Mouse (Mus musculus) hindbrain, embryonic 15.5 days (tissue): Measurements from ENCODE around the gene Fto. TPM values are rescaled to one million over a fixed set of nuclear protein-coding genes. Genes with fewer than 3 reads are reported as not detected.

Experiments
- ATAC-seq: fragments of 200-750 bp; cut with Nextera tagmentation; 2 replicates; pipeline ENCODE4 v1.8.0; 2017; ENCODE audit warnings: low read depth, moderate number of reproducible peaks, moderate TSS enrichment; ENCODE audit not compliant: low FRiP score
- H3K27ac ChIP-seq: fragments of 300-500 bp; sonication (generic); replicated peaks from 2 replicates; pipeline ENCODE4 v1.5.1; 2015; ENCODE audit warnings: mild to moderate bottlenecking, inconsistent platforms
- H3K27me3 ChIP-seq: fragments of 300-500 bp; sonication (generic); 2 replicates; pipeline ENCODE4 v1.6.1; 2015; ENCODE audit warnings: control low read depth, inconsistent platforms
- H3K36me3 ChIP-seq: fragments of 300-500 bp; sonication (generic); 2 replicates; pipeline ENCODE4 v1.6.1; 2015; ENCODE audit warnings: control low read depth, inconsistent platforms
- H3K4me1 ChIP-seq: fragments of 300-500 bp; sonication (generic); replicated peaks from 2 replicates; pipeline ENCODE4 v1.6.1; 2015; ENCODE audit warnings: control low read depth, inconsistent platforms
- H3K4me2 ChIP-seq: fragments of 300-500 bp; sonication (generic); 2 replicates; pipeline ENCODE4 v1.6.1; 2015; ENCODE audit warnings: moderate library complexity, mild to moderate bottlenecking, inconsistent platforms
- H3K4me3 ChIP-seq: fragments of 300-500 bp; sonication (generic); 2 replicates; pipeline ENCODE4 v1.5.1; 2015; ENCODE audit warnings: mild to moderate bottlenecking, inconsistent platforms
- H3K9ac ChIP-seq: fragments of 300-500 bp; sonication (generic); 2 replicates; pipeline ENCODE4 v1.6.1; 2015; ENCODE audit warnings: inconsistent platforms
- H3K9me3 ChIP-seq: fragments of 300-500 bp; sonication (generic); 2 replicates; pipeline ENCODE4 v1.6.1; 2016; ENCODE audit warnings: control low read depth, inconsistent platforms
- WGBS: fragments of 180-500 bp; shearing (Covaris S2); methylation state at CpG from one replicate; pipeline ENCODE4 v1.1.7; 2015; 5-methylcytosine and 5-hydroxymethylcytosine counted together
- polyA plus RNA-seq: library from polyadenylated mRNA; unstranded; fragments of >200 nt; fragmentation: Nextera tagmentation; extraction: Ambion mirVana; gene quantifications from 2 replicates; pipeline ENCODE4 v1.2.1, GENCODE M21; 2015

Gene Fto
- polyA plus RNA-seq, 1 experiment from 2014 or later: 158 TPM

GRCm38 (mm10) chr8:91499303-91499702 lies 186.0 kb downstream of the Fto start:
- no peaks in the 10 kb centered on the region for H3K27me3 ChIP-seq
- 56% methylated on average over 2 of the region's 2 CpGs for WGBS

GRCm38 (mm10) chr8:91501960-91502600 lies 188.8 kb downstream of the Fto start:
- Histone ChIP-seq H3K27me3 (peaks cover 3% of the 10 kb centered on the region; the same call in 1 of the 2 replicates), H3K36me3 (no peaks in the 10 kb centered on the region), H3K9me3 (no peaks in the 10 kb centered on the region), H3K27ac (no peak overlapping the region), H3K9ac (no peak overlapping the region), H3K4me2 (no peak overlapping the region), H3K4me1 (peaks cover 32% of the 10 kb centered on the region), H3K4me3 (no peak overlapping the region)
- ATAC-seq: no peak
- 70% methylated on average over 11 of the region's 11 CpGs for WGBS

More at GRCm38 (mm10) chr8:91499303-91499702, 186.0 kb downstream of the Fto start:
- H3K27ac ChIP-seq: no peak overlapping the region
- H3K4me2 ChIP-seq: no peak overlapping the region
- no peak overlapping the region for H3K9ac ChIP-seq
- H3K36me3 ChIP-seq: no peaks in the 10 kb centered on the region
- ATAC-seq: no peak
- H3K4me1 ChIP-seq: peaks cover 29% of the 10 kb centered on the region
- H3K4me3 ChIP-seq: no peak overlapping the region
- H3K9me3 ChIP-seq: no peaks in the 10 kb centered on the region

- Histone ChIP-seq H3K4me1 (peaks cover 32% of the 10 kb centered on the region), H3K9ac (no peak overlapping the region), H3K4me3 (no peak overlapping the region), H3K4me2 (no peak overlapping the region), H3K9me3 (no peaks in the 10 kb centered on the region), H3K27ac (no peak overlapping the region), H3K27me3 (peaks cover 3% of the 10 kb centered on the region; the same call in 1 of the 2 replicates), H3K36me3 (no peaks in the 10 kb centered on the region)
- ATAC-seq: peak; percentile 51; the same call in 1 of the 2 replicates
- 23% methylated on average over 5 of the region's 5 CpGs for WGBS
Measured at GRCm38 (mm10) chr8:91502791-91503190, 189.5 kb downstream of the Fto start.

- peaks cover 3% of the 10 kb centered on the region; the same call in 1 of the 2 replicates for H3K27me3 ChIP-seq
- ATAC-seq: no peak
- no peaks in the 10 kb centered on the region for H3K36me3 ChIP-seq
Measured at GRCm38 (mm10) chr8:91504360-91504759, 191.0 kb downstream of the Fto start.

GRCm38 (mm10) chr8:91504891-91505290 lies 191.6 kb downstream of the Fto start:
- Histone ChIP-seq H3K4me1 (peaks cover 33% of the 10 kb centered on the region), H3K9me3 (no peaks in the 10 kb centered on the region), H3K9ac (no peak overlapping the region), H3K4me3 (no peak overlapping the region), H3K27ac (no peak overlapping the region), H3K4me2 (no peak overlapping the region), H3K27me3 (peaks cover 3% of the 10 kb centered on the region; the same call in 1 of the 2 replicates), H3K36me3 (no peaks in the 10 kb centered on the region)
- WGBS: 56% methylated on average over 10 of the region's 10 CpGs
- ATAC-seq: no peak

More at GRCm38 (mm10) chr8:91504360-91504759, 191.0 kb downstream of the Fto start:
- Histone ChIP-seq H3K9ac (no peak overlapping the region), H3K4me3 (no peak overlapping the region), H3K9me3 (no peaks in the 10 kb centered on the region), H3K4me1 (peaks cover 33% of the 10 kb centered on the region), H3K27ac (no peak overlapping the region), H3K4me2 (no peak overlapping the region)
- 67% methylated on average over 3 of the region's 3 CpGs for WGBS

- Histone ChIP-seq H3K9ac (no peak overlapping the region), H3K36me3 (no peaks in the 10 kb centered on the region), H3K4me1 (peaks cover 36% of the 10 kb centered on the region), H3K9me3 (no peaks in the 10 kb centered on the region), H3K27me3 (peaks cover 3% of the 10 kb centered on the region; the same call in 1 of the 2 replicates), H3K27ac (no peak overlapping the region), H3K4me3 (no peak overlapping the region), H3K4me2 (no peak overlapping the region)
- 84% methylated on average over 8 of the region's 8 CpGs for WGBS
- ATAC-seq: no peak
Measured at GRCm38 (mm10) chr8:91505411-91505954, 192.2 kb downstream of the Fto start.

GRCm38 (mm10) chr8:91505997-91506672 lies 192.8 kb downstream of the Fto start:
- no peaks in the 10 kb centered on the region for H3K9me3 ChIP-seq
- no peak overlapping the region for H3K4me3 ChIP-seq
- no peak overlapping the region for H3K4me2 ChIP-seq
- H3K9ac ChIP-seq: no peak overlapping the region
- no peak overlapping the region for H3K27ac ChIP-seq
- 77% methylated on average over 4 of the region's 4 CpGs for WGBS
- ATAC-seq: no peak
- no peaks in the 10 kb centered on the region for H3K36me3 ChIP-seq
- H3K4me1 ChIP-seq: peaks cover 36% of the 10 kb centered on the region
- H3K27me3 ChIP-seq: peaks cover 3% of the 10 kb centered on the region; the same call in 1 of the 2 replicates

GRCm38 (mm10) chr8:91506682-91507257 lies 193.4 kb downstream of the Fto start:
- Histone ChIP-seq H3K27me3 (peaks cover 7% of the 10 kb centered on the region; the same call in 1 of the 2 replicates), H3K4me3 (no peak overlapping the region), H3K4me2 (no peak overlapping the region), H3K9me3 (no peaks in the 10 kb centered on the region), H3K36me3 (no peaks in the 10 kb centered on the region), H3K27ac (no peak overlapping the region), H3K9ac (no peak overlapping the region), H3K4me1 (peaks cover 36% of the 10 kb centered on the region)
- no peak for ATAC-seq
- 70% methylated on average over 6 of the region's 6 CpGs for WGBS

- H3K27me3 ChIP-seq: peaks cover 7% of the 10 kb centered on the region; the same call in 1 of the 2 replicates
- 78% methylated on average over 7 of the region's 7 CpGs for WGBS
- peaks cover 30% of the 10 kb centered on the region for H3K4me1 ChIP-seq
- no peak overlapping the region for H3K27ac ChIP-seq
- no peaks in the 10 kb centered on the region for H3K9me3 ChIP-seq
- H3K36me3 ChIP-seq: no peaks in the 10 kb centered on the region
- H3K4me2 ChIP-seq: no peak overlapping the region
- H3K4me3 ChIP-seq: no peak overlapping the region
- H3K9ac ChIP-seq: no peak overlapping the region
- ATAC-seq: no peak
Measured at GRCm38 (mm10) chr8:91507681-91508097, 194.4 kb downstream of the Fto start.

- Histone ChIP-seq H3K9me3 (no peaks in the 10 kb centered on the region), H3K4me2 (no peak overlapping the region), H3K9ac (no peak overlapping the region), H3K4me3 (no peak overlapping the region), H3K4me1 (peaks cover 24% of the 10 kb centered on the region), H3K27me3 (peaks cover 7% of the 10 kb centered on the region; the same call in 1 of the 2 replicates), H3K36me3 (no peaks in the 10 kb centered on the region), H3K27ac (no peak overlapping the region)
- 46% methylated on average over 4 of the region's 4 CpGs for WGBS
- no peak for ATAC-seq
Measured at GRCm38 (mm10) chr8:91508284-91508683, 195.0 kb downstream of the Fto start.

GRCm38 (mm10) chr8:91509206-91509899 lies 196.0 kb downstream of the Fto start:
- Histone ChIP-seq H3K4me3 (no peak overlapping the region), H3K4me2 (no peak overlapping the region), H3K9ac (no peak overlapping the region), H3K9me3 (no peaks in the 10 kb centered on the region), H3K4me1 (peaks cover 15% of the 10 kb centered on the region), H3K36me3 (no peaks in the 10 kb centered on the region), H3K27ac (no peak overlapping the region), H3K27me3 (peaks cover 12% of the 10 kb centered on the region; the same call in 1 of the 2 replicates)
- ATAC-seq: no peak
- WGBS: 31% methylated on average over 8 of the region's 8 CpGs
